Mouse (Mus musculus) cerebellum, adult 2 months (tissue): ENCODE measurements around the gene Insig2. TPM values are rescaled to one million over a fixed set of nuclear protein-coding genes. Genes with fewer than 3 reads are reported as not detected.

Experiments used
- DNase-seq, 2 experiments: peaks; one replicate each; pipeline ENCODE4 v3.0.0; 2021
- H3K27ac ChIP-seq: fragments of 200-500 bp; 2 replicates; pipeline ENCODE4 v1.5.1; 2012; ENCODE audit warnings: low read length, control low read depth, inconsistent platforms; ENCODE audit not compliant: insufficient read depth
- H3K27me3 ChIP-seq: fragments of 200-500 bp; 2 replicates; pipeline ENCODE4 v1.6.1; 2012; ENCODE audit warnings: inconsistent platforms, mild to moderate bottlenecking, low read length, moderate library complexity; ENCODE audit not compliant: control insufficient read depth, insufficient read depth
- H3K4me1 ChIP-seq: fragments of 200-500 bp; 2 replicates; pipeline ENCODE4 v1.6.1; 2011; ENCODE audit warnings: low read length; ENCODE audit not compliant: control insufficient read depth, insufficient read depth
- H3K4me3 ChIP-seq: fragments of 200-500 bp; replicated peaks from 2 replicates; pipeline ENCODE3; 2011; ENCODE audit warnings: mild to moderate bottlenecking, low read depth, low read length, control low read depth; ENCODE audit not compliant: insufficient read depth
- CTCF ChIP-seq: fragments of 200-500 bp; IDR thresholded peaks from 2 replicates; pipeline ENCODE4 v1.5.1; 2011; ENCODE audit warnings: low read depth, mild to moderate bottlenecking, control low read depth, low read length, moderate library complexity, borderline replicate concordance; ENCODE audit not compliant: insufficient read depth
- POLR2A ChIP-seq: fragments of 200-500 bp; IDR thresholded peaks from 2 replicates; pipeline ENCODE4 v1.6.1; 2011; ENCODE audit warnings: low read length, control low read depth, borderline replicate concordance; ENCODE audit not compliant: insufficient read depth
- WGBS: fragments of 180-500 bp; shearing (Covaris S2); methylation state at CpG from one replicate; pipeline ENCODE4 v1.1.7; 2018; 5-methylcytosine and 5-hydroxymethylcytosine counted together
- polyA plus RNA-seq: library from polyadenylated mRNA; depleted of rRNA; stranded (reverse); fragments of >200 nt; gene quantifications from 2 replicates; pipeline ENCODE4 v1.2.3, GENCODE M21; 2012; rRNA removed

Insig2 gene
- polyA plus RNA-seq, 1 experiment, result 63.9 TPM

- WGBS, result 87% methylated on average over 2 of the region's 2 CpGs
- H3K27me3 ChIP-seq, result no peaks in the 10 kb centered on the region
- H3K4me3 ChIP-seq, result no peak overlapping the region
- no peak for DNase-seq
- no peak for TF ChIP-seq CTCF
- TF ChIP-seq POLR2A, result no peak
- no peaks in the 10 kb centered on the region for H3K4me1 ChIP-seq
- no peak overlapping the region for H3K27ac ChIP-seq
Observed at GRCm38 (mm10) chr1:121284197-121284596, 48.2 kb downstream of the Insig2 start.

- Histone ChIP-seq H3K4me3 (no peak overlapping the region), H3K27me3 (no peaks in the 10 kb centered on the region), H3K4me1 (no peaks in the 10 kb centered on the region), H3K27ac (no peak overlapping the region)
- TF ChIP-seq CTCF, result no peak
- TF ChIP-seq POLR2A, result no peak
- 80% methylated on average over 1 of the region's 1 CpGs for WGBS
- no peak for DNase-seq
Observed at GRCm38 (mm10) chr1:121280501-121280900, 51.9 kb downstream of the Insig2 start.

- Histone ChIP-seq H3K27ac (no peak overlapping the region), H3K4me3 (no peak overlapping the region), H3K27me3 (no peaks in the 10 kb centered on the region), H3K4me1 (no peaks in the 10 kb centered on the region)
- 78% methylated on average over 3 of the region's 3 CpGs for WGBS
- DNase-seq, result no peak
- TF ChIP-seq CTCF (no peak), POLR2A (no peak)
Observed at GRCm38 (mm10) chr1:121278370-121278769, 54.0 kb downstream of the Insig2 start.

- no peak for TF ChIP-seq POLR2A
- TF ChIP-seq CTCF, result no peak
- WGBS, result 36% methylated on average over 4 of the region's 4 CpGs
- Histone ChIP-seq H3K4me3 (no peak overlapping the region), H3K4me1 (no peaks in the 10 kb centered on the region), H3K27me3 (no peaks in the 10 kb centered on the region), H3K27ac (no peak overlapping the region)
- no peak for DNase-seq
Observed at GRCm38 (mm10) chr1:121277466-121277865, 54.9 kb downstream of the Insig2 start.

GRCm38 (mm10) chr1:121275961-121276506 is 56.4 kb downstream of the Insig2 start:
- Histone ChIP-seq H3K4me1 (no peaks in the 10 kb centered on the region), H3K4me3 (no peak overlapping the region), H3K27me3 (no peaks in the 10 kb centered on the region), H3K27ac (no peak overlapping the region)
- no peak for TF ChIP-seq POLR2A
- TF ChIP-seq CTCF, result no peak
- 71% methylated on average over 3 of the region's 3 CpGs for WGBS
- no peak for DNase-seq

- 23% methylated on average over 9 of the region's 9 CpGs for WGBS
- H3K4me3 ChIP-seq, result no peak overlapping the region
- no peak overlapping the region for H3K27ac ChIP-seq
- no peak for TF ChIP-seq POLR2A
- TF ChIP-seq CTCF, result no peak
- H3K27me3 ChIP-seq, result no peaks in the 10 kb centered on the region
- no peaks in the 10 kb centered on the region for H3K4me1 ChIP-seq
- no peak for DNase-seq
Observed at GRCm38 (mm10) chr1:121260171-121260741, 72.1 kb downstream of the Insig2 start.

Other genes with a start within 250 kb of the Insig2 start
- 16.4 and 16.5 TPM in 2 replicates for gene Ccdc93, start 98.5 kb upstream of the Insig2 start, polyA plus RNA-seq
- 0.29 and 2.3 TPM in 2 replicates for gene Htr5b, start 195.9 kb upstream of the Insig2 start, polyA plus RNA-seq
- 34.9 and 42.0 TPM in 2 replicates for gene Ddx18, start 235.4 kb upstream of the Insig2 start, polyA plus RNA-seq